Mouse (Mus musculus): ENCODE measurements around the gene Smim17. TPM values are rescaled to one million over a fixed set of nuclear protein-coding genes. Genes with fewer than 3 reads are reported as not detected.
A peak's percentile ranks its signal among the peaks of the same experiment; 100 is the strongest.

Gene Smim17
- polyA plus RNA-seq, 1 experiment = 0.03 TPM

DNA sequence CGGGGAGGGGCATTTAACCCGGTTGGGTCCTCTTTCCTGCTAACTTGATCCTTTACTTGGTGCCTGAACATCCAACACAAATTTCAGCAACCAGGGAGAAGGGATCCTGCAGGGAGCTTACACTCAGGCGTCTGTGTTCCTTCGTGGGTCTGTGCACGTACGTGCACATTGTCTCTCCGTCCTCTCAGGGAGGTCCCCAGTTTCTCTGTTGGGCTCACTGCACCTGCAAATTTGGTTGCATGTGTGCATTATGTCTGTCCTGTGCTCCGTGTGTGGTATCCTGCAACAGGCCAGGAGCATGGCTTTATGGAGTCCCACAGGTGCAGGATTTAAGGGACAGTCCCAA is 16.9 kb downstream of the Smim17 start:
- no peak for DNase-seq
- H3K4me1 ChIP-seq (ENCODE audit: control insufficient read depth, insufficient read depth, low read length) = no peaks in the 10 kb centered on the region
- H3K4me3 ChIP-seq (ENCODE audit: insufficient read depth, low read depth, low read length) = no peak overlapping the region
- no peaks in the 10 kb centered on the region for H3K27me3 ChIP-seq (replicated peaks; ENCODE audit: control insufficient read depth, insufficient read depth, low read length)
- no peaks in the 10 kb centered on the region for H3K36me3 ChIP-seq (ENCODE audit: control insufficient read depth, insufficient read depth, low read length)
- TF ChIP-seq POLR2A (IDR thresholded peaks at IDR 0.05; ENCODE audit: low read depth, low read length) (no peak), CTCF (conservative IDR thresholded peaks at IDR 0.05; ENCODE audit: insufficient read depth, insufficient read length, low read depth, low read length) (no peak)
- no peak overlapping the region for H3K27ac ChIP-seq (ENCODE audit: insufficient read depth, low read depth, low read length)
- 17% methylated on average over 8 of the region's 8 CpGs for WGBS

DNA sequence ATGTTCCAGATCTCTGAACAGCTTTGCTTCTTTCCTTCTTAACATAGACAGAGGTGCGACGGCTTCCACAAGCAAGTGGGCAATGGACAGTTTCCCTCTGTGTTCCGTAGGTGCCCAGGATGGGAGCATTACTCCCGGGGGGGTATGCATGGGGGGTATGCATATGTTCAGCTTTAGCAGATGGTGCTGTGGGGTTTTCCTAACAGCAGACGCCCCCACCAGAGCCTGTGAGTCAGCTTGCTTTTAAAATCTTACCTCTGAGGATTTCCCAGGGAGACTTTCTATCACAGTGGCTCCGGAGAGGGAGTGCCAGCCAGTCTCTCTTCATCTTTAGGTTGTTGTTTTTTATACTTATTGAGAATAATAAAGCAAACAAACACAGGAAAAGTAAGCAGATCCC is 21.4 kb downstream of the Smim17 start:
- H3K36me3 ChIP-seq (ENCODE audit: control insufficient read depth, insufficient read depth, low read length) = no peaks in the 10 kb centered on the region
- no peak for TF ChIP-seq CTCF (conservative IDR thresholded peaks at IDR 0.05; ENCODE audit: insufficient read depth, insufficient read length, low read depth, low read length)
- no peak for TF ChIP-seq POLR2A (IDR thresholded peaks at IDR 0.05; ENCODE audit: low read depth, low read length)
- no peak overlapping the region for H3K4me3 ChIP-seq (ENCODE audit: insufficient read depth, low read depth, low read length)
- no peak overlapping the region for H3K27ac ChIP-seq (ENCODE audit: insufficient read depth, low read depth, low read length)
- no peaks in the 10 kb centered on the region for H3K4me1 ChIP-seq (ENCODE audit: control insufficient read depth, insufficient read depth, low read length)
- no peaks in the 10 kb centered on the region for H3K27me3 ChIP-seq (replicated peaks; ENCODE audit: control insufficient read depth, insufficient read depth, low read length)
- 73% methylated on average over 6 of the region's 6 CpGs for WGBS
- DNase-seq = no peak

DNA sequence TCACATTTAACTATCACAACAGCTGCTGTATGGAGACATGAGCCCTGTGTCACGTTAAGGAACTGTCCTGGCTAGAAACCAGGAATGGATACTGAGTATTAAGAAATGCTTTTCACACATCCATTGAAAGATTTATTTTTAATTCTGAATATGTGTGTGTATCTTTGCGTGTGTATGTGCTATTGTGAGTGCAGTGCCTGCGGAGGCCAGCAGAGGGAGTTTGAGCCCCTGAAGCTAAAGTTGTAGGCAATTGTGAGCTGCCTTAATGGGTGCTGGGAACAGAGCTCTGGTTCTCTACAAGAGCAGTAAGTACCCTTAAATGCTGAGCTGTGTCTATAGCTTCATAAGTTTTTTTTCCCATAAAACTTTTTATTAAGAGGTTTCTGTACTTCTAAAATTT is 30.9 kb downstream of the Smim17 start:
- no peak for TF ChIP-seq POLR2A (IDR thresholded peaks at IDR 0.05; ENCODE audit: low read depth, low read length)
- 0 out of 2 replicates have a peak, but pooled peaks have one; percentile 8 for TF ChIP-seq CTCF (conservative IDR thresholded peaks at IDR 0.05; ENCODE audit: insufficient read depth, insufficient read length, low read depth, low read length)
- WGBS = 85% methylated on average over 3 of the region's 3 CpGs
- H3K27ac ChIP-seq (ENCODE audit: insufficient read depth, low read depth, low read length) = no peak overlapping the region
- DNase-seq = no peak
- no peaks in the 10 kb centered on the region for H3K36me3 ChIP-seq (ENCODE audit: control insufficient read depth, insufficient read depth, low read length)
- no peak overlapping the region for H3K4me3 ChIP-seq (ENCODE audit: insufficient read depth, low read depth, low read length)
- no peaks in the 10 kb centered on the region for H3K4me1 ChIP-seq (ENCODE audit: control insufficient read depth, insufficient read depth, low read length)
- H3K27me3 ChIP-seq (replicated peaks; ENCODE audit: control insufficient read depth, insufficient read depth, low read length) = no peaks in the 10 kb centered on the region

DNA sequence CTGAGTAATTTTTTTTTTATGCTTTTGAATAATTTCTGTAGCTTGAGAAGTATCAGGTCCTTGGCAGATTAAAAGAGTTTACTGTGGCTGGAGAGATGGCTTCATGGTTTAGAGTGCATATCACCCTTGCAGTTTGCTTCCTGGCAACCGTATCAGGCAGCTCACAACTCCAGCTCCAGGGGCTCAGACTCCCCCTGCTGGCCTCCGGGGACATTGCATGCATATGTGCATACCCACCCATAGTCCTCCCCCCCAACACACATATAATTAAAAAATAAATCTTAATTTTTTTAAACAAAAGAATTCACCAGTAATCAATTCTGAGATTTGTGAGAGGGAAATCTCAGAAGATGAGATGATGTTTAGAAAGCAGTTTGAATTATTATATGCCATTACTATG is 31.8 kb downstream of the Smim17 start:
- 43% methylated on average over 2 of the region's 2 CpGs for WGBS
- H3K4me1 ChIP-seq (ENCODE audit: control insufficient read depth, insufficient read depth, low read length) = no peaks in the 10 kb centered on the region

DNA sequence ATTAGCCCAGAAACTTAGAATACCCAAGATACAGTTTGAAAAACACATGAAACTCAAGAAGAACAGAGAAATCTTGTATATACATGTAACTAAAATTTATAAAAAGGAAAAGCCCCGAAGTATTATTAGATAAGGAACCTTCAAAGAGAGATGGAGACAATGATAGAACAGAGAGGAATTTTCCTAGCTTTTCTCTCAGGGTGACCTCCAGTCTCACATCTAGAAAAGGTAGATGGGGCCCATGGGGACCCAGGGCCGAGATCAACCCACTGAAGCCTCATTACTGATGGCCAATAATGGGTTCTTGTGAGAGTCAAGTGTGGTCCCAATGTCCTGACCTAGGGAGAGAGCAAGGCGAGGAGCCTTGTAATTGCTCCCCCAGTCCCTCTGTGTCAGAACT is 39.9 kb downstream of the Smim17 start, which contains the start of gene Olfr1344:
Gene Olfr1344, plus strand, starts transcription at position 301 of the 400 bp plus-strand sequence.
- Histone ChIP-seq H3K4me3 (ENCODE audit: insufficient read depth, low read depth, low read length) (no peak within 1 kb of the TSS), H3K27ac (ENCODE audit: insufficient read depth, low read depth, low read length) (no peak within 1 kb of the TSS), H3K36me3 (ENCODE audit: control insufficient read depth, insufficient read depth, low read length) (no peaks in the 10 kb centered on the region), H3K27me3 (replicated peaks; ENCODE audit: control insufficient read depth, insufficient read depth, low read length) (no peaks in the 10 kb centered on the region), H3K4me1 (ENCODE audit: control insufficient read depth, insufficient read depth, low read length) (no peaks in the 10 kb centered on the region)
- TF ChIP-seq CTCF (conservative IDR thresholded peaks at IDR 0.05; ENCODE audit: insufficient read depth, insufficient read length, low read depth, low read length) (no peak), POLR2A (IDR thresholded peaks at IDR 0.05; ENCODE audit: low read depth, low read length) (no peak)
- no peak for DNase-seq
- WGBS = 67% methylated on average over 3 of the region's 3 CpGs

More for the DNA sequence above, 31.8 kb downstream of the Smim17 start:
- DNase-seq = peak; percentile 36
- Histone ChIP-seq H3K36me3 (ENCODE audit: control insufficient read depth, insufficient read depth, low read length) (no peaks in the 10 kb centered on the region), H3K27ac (ENCODE audit: insufficient read depth, low read depth, low read length) (no peak overlapping the region), H3K27me3 (replicated peaks; ENCODE audit: control insufficient read depth, insufficient read depth, low read length) (no peaks in the 10 kb centered on the region), H3K4me3 (ENCODE audit: insufficient read depth, low read depth, low read length) (no peak overlapping the region)
- TF ChIP-seq POLR2A (IDR thresholded peaks at IDR 0.05; ENCODE audit: low read depth, low read length) (no peak), CTCF (conservative IDR thresholded peaks at IDR 0.05; ENCODE audit: insufficient read depth, insufficient read length, low read depth, low read length) (peak; percentile 73)

DNA sequence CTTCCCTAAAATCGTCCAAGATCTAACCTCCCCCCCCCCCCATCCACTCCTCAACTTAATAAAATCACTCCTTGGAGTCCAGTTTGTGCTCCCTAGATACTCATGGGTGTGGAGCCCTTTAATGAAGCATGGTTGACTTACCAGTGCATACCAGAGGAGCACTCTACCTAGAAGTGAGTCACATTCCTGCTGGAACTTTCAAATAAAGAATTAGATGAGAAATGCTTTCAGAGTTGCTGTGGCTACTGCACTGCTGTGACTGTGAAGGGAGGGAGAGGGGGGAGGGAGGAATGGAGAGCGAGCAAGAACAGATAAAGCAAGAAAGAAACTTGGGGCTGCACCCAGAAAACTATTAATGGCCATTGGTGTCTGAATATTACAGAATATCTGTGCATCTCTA is 42.7 kb downstream of the Smim17 start:
- Histone ChIP-seq H3K4me1 (ENCODE audit: control insufficient read depth, insufficient read depth, low read length) (no peaks in the 10 kb centered on the region), H3K4me3 (ENCODE audit: insufficient read depth, low read depth, low read length) (no peak overlapping the region), H3K27me3 (replicated peaks; ENCODE audit: control insufficient read depth, insufficient read depth, low read length) (no peaks in the 10 kb centered on the region), H3K27ac (ENCODE audit: insufficient read depth, low read depth, low read length) (no peak overlapping the region), H3K36me3 (ENCODE audit: control insufficient read depth, insufficient read depth, low read length) (no peaks in the 10 kb centered on the region)
- WGBS = 63% methylated on average over 2 of the region's 2 CpGs
- DNase-seq = peak; percentile 3
- TF ChIP-seq CTCF (conservative IDR thresholded peaks at IDR 0.05; ENCODE audit: insufficient read depth, insufficient read length, low read depth, low read length) (no peak), POLR2A (IDR thresholded peaks at IDR 0.05; ENCODE audit: low read depth, low read length) (no peak)

DNA sequence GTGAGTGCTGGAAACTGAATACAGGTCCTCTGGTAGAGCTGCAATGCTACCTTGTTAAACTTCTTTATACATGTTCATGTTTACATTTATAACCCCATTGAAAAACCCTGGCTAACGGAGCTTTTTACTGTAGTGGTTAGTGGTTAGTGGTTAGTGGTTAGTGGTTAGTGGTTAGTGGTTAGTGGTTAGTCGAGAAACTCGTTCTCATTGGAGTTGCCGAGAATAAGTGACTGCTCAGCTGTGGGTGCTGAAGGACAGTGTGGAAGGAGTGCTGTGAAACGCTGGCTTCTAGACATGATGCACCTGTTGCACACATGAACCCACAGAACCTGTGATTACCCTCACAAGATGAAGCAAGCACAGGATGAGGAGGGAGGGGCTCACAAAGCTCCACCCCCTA is 49.3 kb downstream of the Smim17 start:
- TF ChIP-seq POLR2A (IDR thresholded peaks at IDR 0.05; ENCODE audit: low read depth, low read length) (no peak), CTCF (conservative IDR thresholded peaks at IDR 0.05; ENCODE audit: insufficient read depth, insufficient read length, low read depth, low read length) (no peak)
- DNase-seq = no peak
- Histone ChIP-seq H3K4me1 (ENCODE audit: control insufficient read depth, insufficient read depth, low read length) (no peaks in the 10 kb centered on the region), H3K4me3 (ENCODE audit: insufficient read depth, low read depth, low read length) (no peak overlapping the region), H3K27ac (ENCODE audit: insufficient read depth, low read depth, low read length) (no peak overlapping the region), H3K27me3 (replicated peaks; ENCODE audit: control insufficient read depth, insufficient read depth, low read length) (no peaks in the 10 kb centered on the region), H3K36me3 (ENCODE audit: control insufficient read depth, insufficient read depth, low read length) (no peaks in the 10 kb centered on the region)
- WGBS = 74% methylated on average over 5 of the region's 5 CpGs

DNA sequence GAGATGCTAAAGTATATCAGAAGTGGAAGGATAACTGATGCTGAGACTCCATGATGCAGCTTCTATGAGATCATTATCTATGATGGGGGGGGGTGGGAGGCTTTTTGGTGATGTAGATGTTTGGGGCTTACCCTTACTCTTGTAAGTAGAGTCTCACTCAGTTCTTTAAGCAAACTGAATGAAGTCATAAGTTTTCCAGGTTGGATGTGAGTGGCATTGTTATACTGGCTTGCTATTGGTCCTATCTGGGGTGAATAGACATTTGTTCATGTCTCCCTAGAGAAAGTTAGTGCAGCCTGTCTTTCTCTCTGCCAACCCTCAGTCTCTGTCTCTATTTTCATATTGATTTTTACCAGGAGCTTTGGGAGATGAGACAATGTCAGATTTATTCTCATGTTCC is 57.4 kb downstream of the Smim17 start, which contains the start of gene Olfr1336:
Gene Olfr1336, plus strand, starts transcription at position 301 of the 400 bp plus-strand sequence.
- DNase-seq = no peak

More for the DNA sequence above, 57.4 kb downstream of the Smim17 start, which contains the start of gene Olfr1336:
- Histone ChIP-seq H3K36me3 (ENCODE audit: control insufficient read depth, insufficient read depth, low read length) (no peaks in the 10 kb centered on the region), H3K27ac (ENCODE audit: insufficient read depth, low read depth, low read length) (no peak within 1 kb of the TSS), H3K27me3 (replicated peaks; ENCODE audit: control insufficient read depth, insufficient read depth, low read length) (no peaks in the 10 kb centered on the region), H3K4me1 (ENCODE audit: control insufficient read depth, insufficient read depth, low read length) (no peaks in the 10 kb centered on the region), H3K4me3 (ENCODE audit: insufficient read depth, low read depth, low read length) (no peak within 1 kb of the TSS)
- no peak for TF ChIP-seq CTCF (conservative IDR thresholded peaks at IDR 0.05; ENCODE audit: insufficient read depth, insufficient read length, low read depth, low read length)
- TF ChIP-seq POLR2A (IDR thresholded peaks at IDR 0.05; ENCODE audit: low read depth, low read length) = no peak

Data from kidney, adult 2 months (tissue).